Mouse (Mus musculus) retina, postnatal 1 day (tissue): Measurements from ENCODE around the gene Spata32.

Source experiments
- DNase-seq: peaks from one replicate; pipeline ENCODE4 v3.0.0-alpha.2; 2012

The Spata32 gene

GRCm38 (mm10) chr11:103217790-103218516, at the start of gene Spata32:
Gene Spata32, minus strand, starts transcription at chr11:103218432.
- DNase-seq, result peak; percentile 76

DNA sequence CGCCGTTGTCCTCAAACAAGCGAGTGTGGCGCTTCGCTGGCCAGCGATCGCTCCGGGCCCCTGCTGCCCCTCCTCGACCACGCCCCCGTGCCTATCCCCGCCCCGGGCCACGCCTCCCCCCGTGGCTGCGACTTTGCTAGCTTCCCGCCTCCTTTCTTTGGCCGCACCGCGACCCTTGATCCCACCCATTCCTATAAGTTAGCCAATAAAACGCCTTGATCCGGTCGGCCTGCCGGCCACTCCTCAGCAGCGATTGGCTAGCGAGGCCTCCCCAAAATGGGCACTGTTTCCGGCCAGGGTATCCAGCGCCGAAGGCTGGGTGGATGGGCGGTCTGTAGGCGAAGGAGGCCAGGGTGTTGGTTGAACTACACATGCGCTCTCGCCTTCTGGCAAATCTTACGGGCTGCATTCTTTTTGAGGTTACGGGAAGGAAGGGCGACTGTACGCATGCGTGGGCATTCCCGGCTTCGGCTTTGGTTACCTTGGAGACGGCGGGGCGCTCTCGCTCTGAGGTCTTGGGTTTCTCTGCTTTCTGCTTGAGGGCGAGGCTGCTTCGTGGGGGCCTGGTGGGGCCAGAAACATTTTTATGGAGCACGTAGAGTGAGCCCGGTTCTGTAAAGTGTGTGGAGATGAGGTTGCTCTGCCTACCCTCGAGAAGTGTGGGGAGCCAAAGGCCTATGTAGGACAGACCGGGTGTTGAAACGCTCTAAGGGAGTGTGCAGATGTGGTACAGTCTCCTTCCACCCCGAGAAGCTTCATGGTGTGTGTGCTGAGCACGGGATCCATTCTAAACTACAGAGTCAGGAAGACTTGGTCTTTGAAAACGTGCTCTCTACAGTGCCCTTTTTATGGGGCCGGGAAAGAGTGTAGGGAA, 49.4 kb upstream of the Spata32 start, which contains the start of gene Map3k14:
Gene Map3k14, minus strand, starts transcription at position 127 of the 874 bp plus-strand sequence.
- peak; percentile 100 for DNase-seq

GRCm38 (mm10) chr11:103266729-103267345, 48.6 kb upstream of the Spata32 start:
- DNase-seq, result no peak

- DNase-seq, result no peak
Measured at GRCm38 (mm10) chr11:103265856-103266255, 47.6 kb upstream of the Spata32 start.

- peak; percentile 30 for DNase-seq
Measured at GRCm38 (mm10) chr11:103265211-103265610, 47.0 kb upstream of the Spata32 start.

DNA sequence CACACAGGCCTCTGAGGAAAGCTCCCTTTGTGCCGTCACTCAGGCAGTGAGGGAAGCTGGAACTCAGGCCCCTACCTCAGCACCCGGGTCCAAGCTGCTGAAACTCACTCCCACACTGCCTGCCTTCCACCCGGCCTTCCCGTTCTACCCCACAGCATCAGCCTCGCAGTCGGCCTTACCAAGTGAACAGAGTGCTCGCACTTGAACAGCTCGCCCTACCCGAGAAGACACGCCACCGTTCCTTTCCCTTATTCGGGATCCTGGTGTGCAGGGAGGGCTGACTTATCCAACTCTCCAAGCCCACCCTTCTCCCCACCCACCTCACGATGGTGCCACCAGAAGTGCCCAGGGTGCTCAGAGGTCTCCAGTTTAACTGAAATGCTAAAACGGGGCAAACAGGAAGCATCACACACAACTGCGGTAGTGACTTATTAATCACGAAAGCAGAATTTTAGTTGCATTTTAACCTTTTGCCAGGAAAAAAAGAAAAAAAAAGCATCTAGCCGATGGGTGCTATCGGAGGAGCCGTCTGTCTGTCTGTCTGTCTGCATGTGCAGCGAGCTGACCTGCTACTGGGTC, 46.3 kb upstream of the Spata32 start:
- no peak for DNase-seq

DNA sequence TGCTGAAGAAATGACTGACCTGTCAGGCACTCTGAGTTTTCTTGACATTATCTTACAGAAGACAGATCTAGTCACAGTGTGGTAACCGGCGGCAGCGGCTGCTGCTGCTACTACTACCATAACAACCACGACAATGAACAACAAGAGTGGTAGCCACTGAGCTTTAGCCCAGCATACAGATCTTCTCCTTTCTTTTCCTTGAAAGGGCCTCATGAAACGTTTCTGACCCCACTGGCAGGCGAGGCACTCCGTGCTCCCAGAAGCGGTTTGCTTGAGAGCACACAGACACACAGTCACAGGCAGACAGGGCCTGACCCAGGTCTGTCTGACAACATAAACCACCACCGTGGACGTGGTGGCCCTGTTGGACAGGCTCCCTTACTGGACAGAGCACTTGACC, 45.3 kb upstream of the Spata32 start:
- peak; percentile 26 for DNase-seq

GRCm38 (mm10) chr11:103262412-103263267, 44.4 kb upstream of the Spata32 start:
- no peak for DNase-seq

DNA sequence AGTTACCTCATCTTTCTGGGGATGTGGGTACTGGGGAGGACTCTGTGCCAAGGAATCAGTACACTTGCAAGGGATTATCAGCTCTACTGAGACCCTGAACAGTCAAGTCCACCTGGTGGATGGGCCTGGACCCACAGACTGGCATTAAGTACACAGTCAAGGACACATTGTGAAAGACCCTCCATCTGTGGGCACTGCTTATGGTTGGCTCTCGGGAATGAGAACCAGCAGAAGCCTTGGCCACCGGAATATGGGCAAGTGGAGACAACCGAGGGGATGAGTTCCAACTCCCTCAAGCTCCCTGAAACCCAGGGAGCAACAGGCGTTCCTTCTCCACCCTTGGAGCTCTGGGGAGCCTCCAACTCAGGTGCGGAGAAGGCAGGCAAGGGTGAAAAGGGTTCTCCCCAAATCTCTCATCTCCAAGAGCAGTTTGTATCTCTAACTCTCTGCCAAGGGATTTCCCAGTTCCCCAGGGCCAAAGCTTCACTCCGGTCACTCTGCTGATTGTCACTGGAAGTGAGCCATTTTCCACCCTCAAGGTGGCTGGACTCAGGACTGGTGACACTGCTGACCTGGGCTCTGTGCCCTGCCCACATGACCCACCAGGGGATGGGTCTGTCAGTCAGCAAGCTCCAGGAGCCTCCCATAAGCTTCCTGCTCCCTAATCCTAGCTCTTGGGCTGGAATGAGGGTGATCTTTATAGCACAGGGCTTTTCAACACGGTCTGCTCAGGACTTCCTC, 43.6 kb upstream of the Spata32 start:
- no peak for DNase-seq

GRCm38 (mm10) chr11:103260515-103261192, 42.4 kb upstream of the Spata32 start:
- DNase-seq, result no peak

DNA sequence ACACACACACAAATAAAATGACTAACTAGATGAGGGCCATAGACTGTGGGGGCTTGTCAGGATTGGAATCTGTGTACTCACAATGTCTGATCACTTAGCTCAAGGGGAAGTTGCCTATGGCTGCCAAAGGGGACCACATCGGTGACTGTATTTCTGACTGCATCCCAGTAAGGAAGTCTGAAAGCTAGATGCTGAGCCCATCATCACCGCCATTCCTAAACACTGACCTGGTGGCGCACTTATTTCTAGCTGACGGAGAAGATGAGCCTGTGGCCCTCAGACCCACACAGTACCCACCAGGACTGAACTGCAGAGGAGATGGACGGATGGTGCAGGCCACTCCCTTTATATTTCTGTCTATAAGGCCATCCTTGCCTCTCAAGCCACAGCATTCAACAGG, 41.8 kb upstream of the Spata32 start:
- no peak for DNase-seq

DNA sequence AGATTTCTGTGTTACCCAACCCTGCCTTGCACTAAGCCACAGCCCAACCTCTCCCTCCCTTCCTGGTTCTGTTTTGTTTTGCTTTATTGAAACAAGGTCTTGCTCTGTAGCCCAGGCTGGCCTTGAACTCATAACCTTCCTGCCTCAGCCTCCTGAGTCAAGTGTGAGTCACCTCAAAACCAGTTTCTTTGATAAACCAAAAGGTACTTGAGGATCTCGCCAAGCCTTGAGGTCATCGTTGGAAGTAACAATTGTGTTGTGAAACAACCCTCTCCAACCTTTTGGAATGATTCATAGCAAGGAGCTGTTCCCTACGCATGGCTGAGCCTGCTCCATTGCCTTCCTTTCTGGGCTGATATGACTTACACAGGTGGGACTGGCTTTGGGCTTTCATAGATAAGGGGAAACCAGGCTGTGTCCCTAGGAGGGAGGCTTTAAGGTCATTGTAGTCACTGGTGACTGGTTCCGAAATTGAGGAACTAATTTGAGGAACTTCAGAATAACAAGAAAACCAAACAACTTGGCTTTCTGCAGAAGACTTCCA, 39.8 kb upstream of the Spata32 start:
- no peak for DNase-seq

DNA sequence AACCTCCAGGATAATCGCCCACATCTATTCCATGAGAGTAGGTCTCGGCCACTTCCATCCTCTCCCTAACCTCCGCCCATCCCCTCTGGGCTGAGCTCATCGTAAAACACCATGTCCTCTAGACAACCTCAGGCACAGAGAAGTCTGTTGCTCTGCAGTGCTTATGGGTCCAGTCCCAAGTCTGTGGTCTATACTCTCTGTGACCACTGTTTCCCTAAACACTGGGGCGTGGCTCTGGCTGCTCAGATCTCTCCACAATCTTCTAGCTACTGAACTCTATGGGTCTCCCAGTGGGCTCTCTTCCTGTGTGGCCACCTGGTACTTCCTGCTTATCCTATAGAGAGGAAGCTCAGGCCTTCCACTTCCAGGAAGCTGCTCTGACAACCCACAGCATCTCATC, 35.4 kb upstream of the Spata32 start:
- DNase-seq, result no peak

- DNase-seq, result no peak
Measured at GRCm38 (mm10) chr11:103252380-103252779, 34.1 kb upstream of the Spata32 start.

DNA sequence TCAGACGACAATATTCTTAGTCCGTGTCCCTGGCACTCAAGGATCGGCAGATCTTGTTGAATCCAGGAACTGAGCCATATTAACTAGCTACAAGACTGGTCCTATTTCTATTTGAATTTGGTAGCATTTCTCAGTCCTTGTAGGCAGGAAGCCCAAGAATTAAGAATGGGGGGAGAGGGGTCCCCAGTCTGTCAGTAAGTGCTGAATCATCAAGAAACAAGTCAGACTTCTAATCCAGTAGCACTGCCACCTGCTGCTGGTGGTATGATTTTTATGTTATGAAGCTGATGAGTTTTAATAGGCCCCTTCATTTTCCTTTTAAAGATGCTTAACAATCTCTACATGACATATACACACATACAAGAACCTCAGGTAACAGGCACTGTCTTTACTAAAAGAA, 32.1 kb upstream of the Spata32 start:
- no peak for DNase-seq

GRCm38 (mm10) chr11:103249509-103249908, 31.3 kb upstream of the Spata32 start:
- DNase-seq, result no peak

- no peak for DNase-seq
Measured at GRCm38 (mm10) chr11:103248837-103249236, 30.6 kb upstream of the Spata32 start.

DNA sequence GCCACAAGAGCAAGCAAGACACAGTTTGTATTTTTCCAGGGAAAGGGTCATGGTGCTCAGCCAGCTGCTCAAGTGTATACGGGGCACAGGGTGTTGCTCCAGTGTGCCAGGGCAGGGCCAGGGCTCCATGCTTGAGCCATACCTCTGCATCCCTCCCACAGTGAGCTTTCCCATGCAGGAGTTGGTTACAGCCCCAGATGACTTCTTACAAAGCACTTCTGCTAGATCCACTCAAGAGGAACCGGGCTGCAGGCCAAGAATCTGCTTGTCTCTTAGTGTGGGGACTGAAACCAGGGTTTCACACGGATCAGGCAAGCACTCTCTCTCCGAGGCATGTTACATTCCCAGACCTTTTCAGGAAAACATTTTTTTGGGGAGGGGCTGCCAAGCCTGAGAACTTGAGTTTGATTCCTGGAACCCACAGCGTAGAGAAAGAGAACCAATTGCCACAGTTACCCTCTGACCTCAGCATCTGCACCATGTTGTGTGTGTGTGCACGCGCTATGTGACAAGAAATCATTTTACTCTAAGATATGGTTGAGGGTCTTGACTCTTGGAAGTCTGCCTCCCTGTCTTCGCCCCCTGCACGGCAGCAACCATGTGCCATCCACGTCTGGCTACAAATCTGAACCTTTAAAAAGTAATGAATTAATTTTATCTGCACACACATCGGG, 29.4 kb upstream of the Spata32 start:
- DNase-seq, result peak; percentile 46

- peak; percentile 63 for DNase-seq
Measured at GRCm38 (mm10) chr11:103246731-103247290, 28.6 kb upstream of the Spata32 start.
